Mouse (Mus musculus): ENCODE results near the gene Fam210b. TPM values are rescaled to one million over a fixed set of nuclear protein-coding genes. Genes with fewer than 3 reads are reported as not detected.

The Fam210b gene
- polyA plus RNA-seq, 1 experiment from 2014 or later = 15.2 TPM

GRCm38 (mm10) chr2:172392041-172392521 lies 46.7 kb downstream of the Fam210b start:
- no peaks in the 10 kb centered on the region for H3K36me3 ChIP-seq (ENCODE audit: control insufficient read depth, insufficient read depth, low read length)
- 82% methylated on average over 10 of the region's 10 CpGs for WGBS
- H3K4me1 ChIP-seq (ENCODE audit: control insufficient read depth, insufficient read depth, low read length) = no peaks in the 10 kb centered on the region
- H3K4me3 ChIP-seq (ENCODE audit: low read depth, low read length) = no peak overlapping the region
- H3K4me2 ChIP-seq (ENCODE audit: low read depth, low read length) = no peak overlapping the region
- no peak overlapping the region for H3K9ac ChIP-seq (replicated peaks; ENCODE audit: low read depth, low read length)
- no peaks in the 10 kb centered on the region for H3K27me3 ChIP-seq (ENCODE audit: control insufficient read depth, insufficient read depth, low read length)
- no peak overlapping the region for H3K27ac ChIP-seq (ENCODE audit: low read depth, low read length)
- no peaks in the 10 kb centered on the region for H3K9me3 ChIP-seq (ENCODE audit: control insufficient read depth, low read length)
- ATAC-seq (ENCODE audit: low read depth) = no peak

DNA sequence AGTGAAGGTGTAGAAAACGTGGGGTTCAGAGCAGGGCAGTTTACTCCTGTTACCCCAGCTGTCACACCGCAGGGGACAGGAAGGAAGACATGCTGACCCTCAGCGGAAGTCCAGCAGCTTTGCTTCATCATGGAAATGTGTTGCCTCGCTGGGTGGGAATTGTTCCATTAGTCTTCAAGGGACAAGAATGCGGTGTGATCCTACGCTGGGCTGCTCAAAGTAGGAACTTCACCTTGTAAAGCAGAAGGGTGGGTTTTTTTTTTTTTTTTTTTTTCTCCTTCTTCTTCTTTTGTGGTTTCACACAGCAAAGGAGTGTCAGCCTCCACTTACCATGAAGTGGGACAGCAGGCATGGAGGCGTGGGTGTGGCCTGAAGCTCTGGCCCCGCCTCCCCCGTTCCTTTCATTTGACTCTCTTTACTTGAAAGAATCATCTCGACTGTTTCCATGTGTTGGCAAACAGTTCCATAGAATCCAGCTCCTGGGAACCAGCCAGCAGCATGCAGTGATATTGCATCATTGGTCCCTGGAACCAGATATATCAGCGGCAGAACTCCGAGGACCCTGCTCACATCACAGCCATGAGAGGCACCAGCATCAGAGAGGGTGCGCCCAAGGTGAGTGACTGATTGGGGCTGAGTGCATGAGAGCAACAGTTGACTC lies 48.2 kb downstream of the Fam210b start, which contains the start of gene Cass4:
Gene Cass4 (plus strand): TSS at position 404 of the 661 bp plus-strand sequence.
- Histone ChIP-seq H3K9ac (replicated peaks; ENCODE audit: low read depth, low read length) (no peak within 1 kb of the TSS), H3K4me3 (ENCODE audit: low read depth, low read length) (no peak within 1 kb of the TSS), H3K36me3 (ENCODE audit: control insufficient read depth, insufficient read depth, low read length) (no peaks in the 10 kb centered on the region), H3K27me3 (ENCODE audit: control insufficient read depth, insufficient read depth, low read length) (no peaks in the 10 kb centered on the region), H3K9me3 (ENCODE audit: control insufficient read depth, low read length) (no peaks in the 10 kb centered on the region), H3K4me1 (ENCODE audit: control insufficient read depth, insufficient read depth, low read length) (no peaks in the 10 kb centered on the region), H3K27ac (ENCODE audit: low read depth, low read length) (no peak within 1 kb of the TSS), H3K4me2 (ENCODE audit: low read depth, low read length) (no peak within 1 kb of the TSS)
- ATAC-seq (ENCODE audit: low read depth) = no peak
- WGBS = 39% methylated on average over 13 of the region's 13 CpGs

GRCm38 (mm10) chr2:172394052-172394392 lies 48.7 kb downstream of the Fam210b start:
- Histone ChIP-seq H3K4me2 (ENCODE audit: low read depth, low read length) (no peak overlapping the region), H3K4me1 (ENCODE audit: control insufficient read depth, insufficient read depth, low read length) (no peaks in the 10 kb centered on the region), H3K4me3 (ENCODE audit: low read depth, low read length) (no peak overlapping the region), H3K9me3 (ENCODE audit: control insufficient read depth, low read length) (no peaks in the 10 kb centered on the region), H3K36me3 (ENCODE audit: control insufficient read depth, insufficient read depth, low read length) (no peaks in the 10 kb centered on the region), H3K9ac (replicated peaks; ENCODE audit: low read depth, low read length) (no peak overlapping the region), H3K27ac (ENCODE audit: low read depth, low read length) (no peak overlapping the region), H3K27me3 (ENCODE audit: control insufficient read depth, insufficient read depth, low read length) (no peaks in the 10 kb centered on the region)
- no peak for ATAC-seq (ENCODE audit: low read depth)
- WGBS = 74% methylated on average over 2 of the region's 2 CpGs

GRCm38 (mm10) chr2:172394671-172395070 lies 49.3 kb downstream of the Fam210b start:
- no peaks in the 10 kb centered on the region for H3K4me1 ChIP-seq (ENCODE audit: control insufficient read depth, insufficient read depth, low read length)
- H3K27me3 ChIP-seq (ENCODE audit: control insufficient read depth, insufficient read depth, low read length) = no peaks in the 10 kb centered on the region
- H3K9ac ChIP-seq (replicated peaks; ENCODE audit: low read depth, low read length) = no peak overlapping the region
- H3K4me2 ChIP-seq (ENCODE audit: low read depth, low read length) = no peak overlapping the region
- H3K4me3 ChIP-seq (ENCODE audit: low read depth, low read length) = no peak overlapping the region
- ATAC-seq (ENCODE audit: low read depth) = no peak
- no peaks in the 10 kb centered on the region for H3K36me3 ChIP-seq (ENCODE audit: control insufficient read depth, insufficient read depth, low read length)
- WGBS = 67% methylated on average over 4 of the region's 4 CpGs
- no peaks in the 10 kb centered on the region for H3K9me3 ChIP-seq (ENCODE audit: control insufficient read depth, low read length)
- H3K27ac ChIP-seq (ENCODE audit: low read depth, low read length) = no peak overlapping the region

- Histone ChIP-seq H3K4me1 (ENCODE audit: control insufficient read depth, insufficient read depth, low read length) (no peaks in the 10 kb centered on the region), H3K9ac (replicated peaks; ENCODE audit: low read depth, low read length) (no peak overlapping the region), H3K9me3 (ENCODE audit: control insufficient read depth, low read length) (no peaks in the 10 kb centered on the region), H3K4me2 (ENCODE audit: low read depth, low read length) (no peak overlapping the region), H3K27ac (ENCODE audit: low read depth, low read length) (no peak overlapping the region), H3K27me3 (ENCODE audit: control insufficient read depth, insufficient read depth, low read length) (no peaks in the 10 kb centered on the region), H3K4me3 (ENCODE audit: low read depth, low read length) (no peak overlapping the region), H3K36me3 (ENCODE audit: control insufficient read depth, insufficient read depth, low read length) (no peaks in the 10 kb centered on the region)
- no peak for ATAC-seq (ENCODE audit: low read depth)
- WGBS = 43% methylated on average over 9 of the region's 9 CpGs
These were observed 50.6 kb downstream of the Fam210b start for GRCm38 (mm10) chr2:172395961-172396360.

DNA sequence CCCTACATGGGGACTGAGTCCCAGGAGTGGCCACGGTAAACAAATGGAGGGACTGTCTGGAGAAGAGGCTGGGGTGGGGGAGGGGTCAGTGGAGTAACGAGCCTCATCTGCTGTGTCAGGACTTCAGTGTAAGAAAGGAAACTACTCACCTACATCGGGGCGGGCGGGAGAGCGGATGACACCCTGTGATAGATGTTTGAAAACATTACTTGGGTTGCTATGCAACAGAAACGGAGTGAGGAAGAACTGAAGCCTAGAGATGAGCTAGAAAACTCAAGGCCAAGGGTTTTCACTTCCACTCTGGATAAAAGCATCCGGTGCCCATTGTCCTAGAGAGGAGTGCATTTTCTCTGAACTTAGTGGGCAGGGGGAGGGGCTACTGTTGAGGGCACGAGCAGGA lies 54.5 kb downstream of the Fam210b start:
- no peak for ATAC-seq (ENCODE audit: low read depth)
- 24% methylated on average over 9 of the region's 9 CpGs for WGBS
- no peaks in the 10 kb centered on the region for H3K36me3 ChIP-seq (ENCODE audit: control insufficient read depth, insufficient read depth, low read length)
- no peak overlapping the region for H3K4me2 ChIP-seq (ENCODE audit: low read depth, low read length)
- no peaks in the 10 kb centered on the region for H3K4me1 ChIP-seq (ENCODE audit: control insufficient read depth, insufficient read depth, low read length)
- H3K27ac ChIP-seq (ENCODE audit: low read depth, low read length) = no peak overlapping the region
- no peak overlapping the region for H3K9ac ChIP-seq (replicated peaks; ENCODE audit: low read depth, low read length)
- no peaks in the 10 kb centered on the region for H3K9me3 ChIP-seq (ENCODE audit: control insufficient read depth, low read length)
- H3K4me3 ChIP-seq (ENCODE audit: low read depth, low read length) = no peak overlapping the region
- no peaks in the 10 kb centered on the region; the same call in 1 of the 2 replicates for H3K27me3 ChIP-seq (ENCODE audit: control insufficient read depth, insufficient read depth, low read length)

GRCm38 (mm10) chr2:172401116-172401825 lies 55.9 kb downstream of the Fam210b start:
- H3K9ac ChIP-seq (replicated peaks; ENCODE audit: low read depth, low read length) = no peak overlapping the region
- H3K4me1 ChIP-seq (ENCODE audit: control insufficient read depth, insufficient read depth, low read length) = no peaks in the 10 kb centered on the region
- WGBS = 72% methylated on average over 13 of the region's 13 CpGs
- no peaks in the 10 kb centered on the region; the same call in 1 of the 2 replicates for H3K27me3 ChIP-seq (ENCODE audit: control insufficient read depth, insufficient read depth, low read length)
- ATAC-seq (ENCODE audit: low read depth) = no peak
- no peaks in the 10 kb centered on the region for H3K36me3 ChIP-seq (ENCODE audit: control insufficient read depth, insufficient read depth, low read length)
- H3K4me3 ChIP-seq (ENCODE audit: low read depth, low read length) = no peak overlapping the region
- no peak overlapping the region for H3K4me2 ChIP-seq (ENCODE audit: low read depth, low read length)
- no peaks in the 10 kb centered on the region for H3K9me3 ChIP-seq (ENCODE audit: control insufficient read depth, low read length)
- no peak overlapping the region for H3K27ac ChIP-seq (ENCODE audit: low read depth, low read length)

- no peak overlapping the region for H3K27ac ChIP-seq (ENCODE audit: low read depth, low read length)
- H3K4me3 ChIP-seq (ENCODE audit: low read depth, low read length) = no peak overlapping the region
- no peaks in the 10 kb centered on the region for H3K36me3 ChIP-seq (ENCODE audit: control insufficient read depth, insufficient read depth, low read length)
- no peaks in the 10 kb centered on the region; the same call in 1 of the 2 replicates for H3K27me3 ChIP-seq (ENCODE audit: control insufficient read depth, insufficient read depth, low read length)
- ATAC-seq (ENCODE audit: low read depth) = no peak
- H3K4me1 ChIP-seq (ENCODE audit: control insufficient read depth, insufficient read depth, low read length) = no peaks in the 10 kb centered on the region
- H3K4me2 ChIP-seq (ENCODE audit: low read depth, low read length) = no peak overlapping the region
- 65% methylated on average over 7 of the region's 7 CpGs for WGBS
- H3K9ac ChIP-seq (replicated peaks; ENCODE audit: low read depth, low read length) = no peak overlapping the region
- no peaks in the 10 kb centered on the region for H3K9me3 ChIP-seq (ENCODE audit: control insufficient read depth, low read length)
These were observed 58.9 kb downstream of the Fam210b start for GRCm38 (mm10) chr2:172404239-172404638.

DNA sequence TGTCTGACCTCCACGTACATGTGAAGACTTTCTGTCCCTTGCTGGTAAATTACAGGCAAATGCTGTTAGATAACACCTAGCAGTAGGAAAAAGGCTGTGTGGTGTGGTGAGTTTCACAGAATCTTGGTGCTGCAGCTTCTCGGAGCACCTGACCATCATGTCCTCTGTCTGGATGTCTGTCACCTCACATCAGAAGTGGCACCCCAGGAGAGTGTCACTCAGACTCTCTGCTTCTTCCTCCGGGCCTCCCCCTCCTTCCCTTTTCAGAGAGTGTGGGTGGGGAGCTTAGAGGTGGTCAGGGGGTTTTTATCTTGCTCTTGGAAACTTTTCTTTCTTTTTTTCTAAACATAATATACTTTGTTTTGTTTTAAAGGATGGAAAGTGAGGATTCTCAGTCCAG lies 59.6 kb downstream of the Fam210b start:
- no peak overlapping the region for H3K27ac ChIP-seq (ENCODE audit: low read depth, low read length)
- 81% methylated on average over 3 of the region's 3 CpGs for WGBS
- H3K4me3 ChIP-seq (ENCODE audit: low read depth, low read length) = no peak overlapping the region
- ATAC-seq (ENCODE audit: low read depth) = no peak
- no peak overlapping the region for H3K9ac ChIP-seq (replicated peaks; ENCODE audit: low read depth, low read length)
- H3K27me3 ChIP-seq (ENCODE audit: control insufficient read depth, insufficient read depth, low read length) = no peaks in the 10 kb centered on the region; the same call in 1 of the 2 replicates
- no peak overlapping the region for H3K4me2 ChIP-seq (ENCODE audit: low read depth, low read length)
- no peaks in the 10 kb centered on the region for H3K4me1 ChIP-seq (ENCODE audit: control insufficient read depth, insufficient read depth, low read length)
- no peaks in the 10 kb centered on the region for H3K9me3 ChIP-seq (ENCODE audit: control insufficient read depth, low read length)
- H3K36me3 ChIP-seq (ENCODE audit: control insufficient read depth, insufficient read depth, low read length) = no peaks in the 10 kb centered on the region
